In the genomic region with DNA sequence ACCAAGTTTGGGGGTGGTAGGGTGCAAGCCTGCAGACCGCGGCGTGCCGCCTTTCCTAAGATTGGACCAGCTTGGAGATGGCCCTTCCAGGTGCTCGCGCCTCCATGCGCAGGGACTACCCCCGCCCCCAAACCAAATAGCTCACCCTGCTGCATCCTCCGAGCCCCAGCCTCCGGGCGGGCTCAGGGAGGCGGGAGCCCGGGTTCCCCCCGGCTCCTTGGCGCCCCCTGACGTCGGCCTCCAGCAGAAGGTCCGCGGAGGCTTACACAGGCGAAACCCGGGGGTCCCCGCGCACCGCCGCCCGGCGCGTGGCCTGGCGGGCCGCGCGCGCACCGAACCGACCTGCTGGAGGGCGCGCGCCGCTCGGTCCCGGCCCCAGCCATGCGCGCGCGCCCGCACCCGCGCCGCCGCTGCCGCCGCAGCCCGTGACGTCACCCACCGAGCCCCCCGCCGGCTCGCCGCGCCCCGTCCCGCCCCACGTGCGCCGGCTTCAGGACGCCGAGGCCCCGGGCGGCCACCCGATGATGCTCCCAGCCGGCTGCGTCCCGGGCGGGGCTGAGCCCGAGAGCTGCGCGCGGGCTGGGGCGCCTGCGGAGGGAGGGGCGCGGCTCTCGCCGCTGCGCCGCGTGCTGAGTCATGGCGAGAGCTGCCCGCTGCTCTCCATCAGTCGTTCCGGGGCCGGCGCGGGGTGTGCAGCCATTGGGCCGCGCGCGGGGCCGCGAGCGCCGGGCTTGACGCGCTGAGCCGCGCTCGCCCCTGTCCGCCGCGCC, we compare ENCODE assay signal across 8 mouse cellular contexts. TPM values are rescaled to one million over a fixed set of nuclear protein-coding genes. Genes with fewer than 3 reads are reported as not detected.
DNase-seq lines count a peak whose midpoint lies in the region; ATAC-seq lines count a peak whose summit lies in the region.

A gene (minus strand): TSS at position 396 of the 770 bp plus-strand sequence.

- ATAC-seq in forebrain, embryonic 11.5 days (replicated peaks; ENCODE audit: low FRiP score), result peak; percentile 87
- ATAC-seq in heart, embryonic 14.5 days (ENCODE audit: insufficient number of reproducible peaks, insufficient read depth, low FRiP score, low read depth), result peak; percentile 69
- peak; percentile 75 for ATAC-seq in liver, embryonic 16.5 days (ENCODE audit: low read depth)
- peak; percentile 87 for ATAC-seq in neural tube, embryonic 14.5 days (ENCODE audit: low read depth)

- no peaks in the 10 kb centered on the region for H3K36me3 ChIP-seq in forebrain, embryonic 11.5 days (ENCODE audit: control insufficient read depth, insufficient read depth, low read length)
- H3K36me3 ChIP-seq in heart, embryonic 14.5 days (ENCODE audit: control insufficient read depth, insufficient read depth, low read length), result no peaks in the 10 kb centered on the region
- H3K36me3 ChIP-seq in liver, embryonic 16.5 days (ENCODE audit: control insufficient read depth, insufficient read depth), result no peaks in the 10 kb centered on the region
- no peaks in the 10 kb centered on the region for H3K36me3 ChIP-seq in neural tube, embryonic 14.5 days (ENCODE audit: control insufficient read depth, insufficient read depth, low read length)

- H3K4me2 ChIP-seq in forebrain, embryonic 11.5 days (ENCODE audit: low read depth, low read length, severe bottlenecking), result peak within 1 kb of the TSS; percentile 88
- H3K4me2 ChIP-seq in heart, embryonic 14.5 days (ENCODE audit: low read length), result peak within 1 kb of the TSS; percentile 82
- peak within 1 kb of the TSS; percentile 62 for H3K4me2 ChIP-seq in liver, embryonic 16.5 days (ENCODE audit: low read depth, low read length)
- H3K4me2 ChIP-seq in neural tube, embryonic 14.5 days (ENCODE audit: low read depth, low read length), result peak within 1 kb of the TSS; percentile 77

- H3K9ac ChIP-seq in forebrain, embryonic 11.5 days (ENCODE audit: low read length), result peak within 1 kb of the TSS; percentile 61
- H3K9ac ChIP-seq in heart, embryonic 14.5 days (ENCODE audit: low read length), result peak within 1 kb of the TSS; percentile 76
- H3K9ac ChIP-seq in liver, embryonic 16.5 days (ENCODE audit: low read depth, low read length), result peak within 1 kb of the TSS; percentile 48
- peak within 1 kb of the TSS; percentile 74 for H3K9ac ChIP-seq in neural tube, embryonic 14.5 days (replicated peaks; ENCODE audit: low read depth, low read length)

- under 1% methylated on average over 101 of the region's 110 CpGs for WGBS in forebrain, embryonic 11.5 days
- WGBS in heart, embryonic 14.5 days, result 0% methylated on average over 54 of the region's 110 CpGs
- under 1% methylated on average over 91 of the region's 110 CpGs for WGBS in liver, embryonic 16.5 days (ENCODE audit: insufficient replicate concordance)
- WGBS in neural tube, embryonic 14.5 days, result under 1% methylated on average over 72 of the region's 110 CpGs

- H3K27me3 ChIP-seq in forebrain, embryonic 11.5 days (ENCODE audit: control insufficient read depth, insufficient read depth, low read length), result peaks cover 13% of the 10 kb centered on the region
- peaks cover 7% of the 10 kb centered on the region; the same call in 1 of the 2 replicates for H3K27me3 ChIP-seq in heart, embryonic 14.5 days (ENCODE audit: control insufficient read depth, insufficient read depth, low read length)
- peaks cover 41% of the 10 kb centered on the region for H3K27me3 ChIP-seq in liver, embryonic 16.5 days (ENCODE audit: control insufficient read depth, insufficient read depth, low read depth, low read length)
- no peaks in the 10 kb centered on the region for H3K27me3 ChIP-seq in neural tube, embryonic 14.5 days (ENCODE audit: control insufficient read depth, insufficient read depth, low read length)

- no peaks in the 10 kb centered on the region for H3K9me3 ChIP-seq in forebrain, embryonic 11.5 days (ENCODE audit: control insufficient read depth, low read length)
- no peaks in the 10 kb centered on the region for H3K9me3 ChIP-seq in heart, embryonic 14.5 days (ENCODE audit: control insufficient read depth, low read length)
- no peaks in the 10 kb centered on the region for H3K9me3 ChIP-seq in liver, embryonic 16.5 days (replicated peaks; ENCODE audit: control insufficient read depth, low read length)
- H3K9me3 ChIP-seq in neural tube, embryonic 14.5 days (ENCODE audit: control insufficient read depth, low read length), result no peaks in the 10 kb centered on the region

- peak within 1 kb of the TSS; percentile 65 for H3K4me3 ChIP-seq in forebrain, embryonic 11.5 days (ENCODE audit: low read depth, low read length)
- peak within 1 kb of the TSS; percentile 65 to 67 for H3K4me3 ChIP-seq in heart, embryonic 14.5 days (ENCODE audit: control insufficient read depth in 1 of 2, insufficient read depth in 1 of 2, low read depth in 1 of 2, low read length in 2 of 2)
- peak within 1 kb of the TSS; percentile 60 for H3K4me3 ChIP-seq in liver, embryonic 16.5 days (ENCODE audit: low read depth, low read length)
- H3K4me3 ChIP-seq in neural tube, embryonic 14.5 days (ENCODE audit: low read depth, low read length), result peak within 1 kb of the TSS; percentile 61

- no peak within 1 kb of the TSS for H3K27ac ChIP-seq in forebrain, embryonic 11.5 days (ENCODE audit: low read depth, low read length)
- H3K27ac ChIP-seq in heart, embryonic 14.5 days (replicated peaks in 1 of 2; ENCODE audit: control insufficient read depth in 1 of 2, insufficient read depth in 1 of 2, low read depth in 2 of 2, low read length in 2 of 2), result peak within 1 kb of the TSS in 1 of 2 experiments; percentile 24; a peak in 2 of 4 replicates
- no peak within 1 kb of the TSS for H3K27ac ChIP-seq in liver, embryonic 16.5 days (ENCODE audit: low read length)
- peak within 1 kb of the TSS; percentile 85 for H3K27ac ChIP-seq in neural tube, embryonic 14.5 days (ENCODE audit: low read depth, low read length)

- DNase-seq in MN1 (ENCODE audit: low spot score), result peak; percentile 92
- peak; percentile 15 for DNase-seq in c-Kit-positive CD71-positive TER-119-positive erythroid progenitor cells, embryonic 14.5 days (ENCODE audit: low spot score)
- peak; percentile 89 for DNase-seq in forebrain, embryonic 11.5 days (ENCODE audit: low spot score)
- peak; percentile 70 to 73 for DNase-seq in kidney, postnatal 4 days
- peak; percentile 63 to 73 for DNase-seq in thymus, postnatal 36 days

- H3K4me1 ChIP-seq in forebrain, embryonic 11.5 days (replicated peaks; ENCODE audit: control insufficient read depth, insufficient read depth, low read length), result peaks cover 8% of the 10 kb centered on the region; the same call in 1 of the 2 replicates
- peaks cover 3 to 16% of the 10 kb centered on the region in 2 experiments; a peak in 3 of 4 replicates for H3K4me1 ChIP-seq in heart, embryonic 14.5 days (ENCODE audit: control insufficient read depth in 2 of 2, insufficient read depth in 2 of 2, low read length in 2 of 2)
- peaks cover 4% of the 10 kb centered on the region; the same call in 1 of the 2 replicates for H3K4me1 ChIP-seq in liver, embryonic 16.5 days (ENCODE audit: control insufficient read depth, low read depth, low read length)
- H3K4me1 ChIP-seq in neural tube, embryonic 14.5 days (ENCODE audit: control insufficient read depth, insufficient read depth, low read length), result peaks cover 14% of the 10 kb centered on the region; the same call in 1 of the 2 replicates

RNA-seq across cellular contexts. Expression of the gene that starts here (rescaled TPM):
- polyA plus RNA-seq in forebrain, embryonic 11.5 days (2014; fragmentation: Nextera tagmentation; extraction: Ambion mirVana), result 2.4 and 3.0 TPM in 2 replicates
- 4.7 and 6.0 TPM in 2 replicates for polyA plus RNA-seq in heart, embryonic 14.5 days (2014; fragmentation: Nextera tagmentation; extraction: Ambion mirVana)
- polyA plus RNA-seq in liver, embryonic 16.5 days (2015; fragmentation: Nextera tagmentation; extraction: Ambion mirVana), result 0.44 and 0.56 TPM in 2 replicates
- polyA plus RNA-seq in neural tube, embryonic 14.5 days (2014; fragmentation: Nextera tagmentation; extraction: Ambion mirVana), result 54.5 and 73.5 TPM in 2 replicates

Comparison
In these comparisons a context has a peak if more than half of its experiments do, and no peak if none do; other contexts are left out.
1. Peak in ATAC-seq, H3K4me3 ChIP-seq, H3K9ac ChIP-seq and H3K4me2 ChIP-seq in liver, embryonic 16.5 days; RNA of the gene not detected or under 1 TPM.
2. DNase-seq: peak in every context shown above with its lines; median percentile 92 in MN1; 89 in forebrain, embryonic 11.5 days; 72 in kidney, postnatal 4 days; 68 in thymus, postnatal 36 days; 15 in c-Kit-positive CD71-positive TER-119-positive erythroid progenitor cells, embryonic 14.5 days.